Mouse (Mus musculus): ENCODE measurements around the gene 2900026A02Rik. TPM values are rescaled to one million over a fixed set of nuclear protein-coding genes. Genes with fewer than 3 reads are reported as not detected.

2900026A02Rik gene
- total RNA-seq, 2 experiments from 2014 or later: 33.9 to 35.3 TPM

- peak; percentile 55 to 59 for DNase-seq
- intact Hi-C loops (cut with DNase I): no loop called here
Observed at GRCm38 (mm10) chr5:113136951-113137487, 84.0 kb downstream of the 2900026A02Rik start.

- DNase-seq: no peak
- intact Hi-C loops (cut with DNase I): no loop called here
Observed at GRCm38 (mm10) chr5:113135513-113135912, 85.5 kb downstream of the 2900026A02Rik start.

- intact Hi-C loops (cut with DNase I): no loop called here
- no peak for DNase-seq
Observed at GRCm38 (mm10) chr5:113133722-113134710, 87.0 kb downstream of the 2900026A02Rik start.

- intact Hi-C loops (cut with DNase I): no loop called here
- peak; percentile 64 to 77 for DNase-seq
Observed at GRCm38 (mm10) chr5:113133080-113133491, 88.0 kb downstream of the 2900026A02Rik start.

- intact Hi-C loops (cut with DNase I): no loop called here
- DNase-seq: peak; percentile 49 to 50
Observed at GRCm38 (mm10) chr5:113132635-113133041, 88.4 kb downstream of the 2900026A02Rik start.

GRCm38 (mm10) chr5:113128426-113128825, 92.6 kb downstream of the 2900026A02Rik start:
- intact Hi-C loops (cut with DNase I): no loop called here

GRCm38 (mm10) chr5:113126476-113126875, 94.6 kb downstream of the 2900026A02Rik start:
- intact Hi-C loops (cut with DNase I): no loop called here
- no peak for DNase-seq

More at GRCm38 (mm10) chr5:113128426-113128825, 92.6 kb downstream of the 2900026A02Rik start:
- DNase-seq: no peak

- no peak for DNase-seq
- intact Hi-C loops (cut with DNase I): no loop called here
Observed at GRCm38 (mm10) chr5:113123693-113124092, 97.3 kb downstream of the 2900026A02Rik start.

- peak in 1 of 2 experiments; percentile 38 for DNase-seq
- intact Hi-C loops (cut with DNase I): no loop called here
Observed at GRCm38 (mm10) chr5:113122326-113123054, 98.5 kb downstream of the 2900026A02Rik start.

- no peak for DNase-seq
- intact Hi-C loops (cut with DNase I): no loop called here
Observed at GRCm38 (mm10) chr5:113121591-113121875, 99.5 kb downstream of the 2900026A02Rik start.

- no peak for DNase-seq
- intact Hi-C loops (cut with DNase I): no loop called here
Observed at GRCm38 (mm10) chr5:113120741-113121590, 100.1 kb downstream of the 2900026A02Rik start.

- intact Hi-C loops (cut with DNase I): no loop called here
- DNase-seq: no peak
Observed at GRCm38 (mm10) chr5:113119861-113120465, 101.1 kb downstream of the 2900026A02Rik start.

- no peak for DNase-seq
- intact Hi-C loops (cut with DNase I): no loop called here
Observed at GRCm38 (mm10) chr5:113119291-113119690, 101.7 kb downstream of the 2900026A02Rik start.

- intact Hi-C loops (cut with DNase I): no loop called here
Observed at GRCm38 (mm10) chr5:113118695-113119094, 102.3 kb downstream of the 2900026A02Rik start.

GRCm38 (mm10) chr5:113117361-113117760, 103.7 kb downstream of the 2900026A02Rik start:
- DNase-seq: no peak
- intact Hi-C loops (cut with DNase I): no loop called here

More at GRCm38 (mm10) chr5:113118695-113119094, 102.3 kb downstream of the 2900026A02Rik start:
- no peak for DNase-seq

GRCm38 (mm10) chr5:113115896-113116295, 105.1 kb downstream of the 2900026A02Rik start:
- DNase-seq: no peak
- intact Hi-C loops (cut with DNase I): no loop called here

- peak; percentile 44 to 47 for DNase-seq
- intact Hi-C loops (cut with DNase I): no loop called here
Observed at GRCm38 (mm10) chr5:113114264-113115225, 106.5 kb downstream of the 2900026A02Rik start.

- intact Hi-C loops (cut with DNase I): no loop called here
- no peak for DNase-seq
Observed at GRCm38 (mm10) chr5:113113120-113113519, 107.9 kb downstream of the 2900026A02Rik start.
